Mouse (Mus musculus) spleen, adult 2 months (tissue): ENCODE data around the gene Hmga1.

Source experiments
- CTCF ChIP-seq: fragments of 200-500 bp; IDR thresholded peaks from 2 replicates; pipeline ENCODE4 v1.5.1; 2011; ENCODE audit warnings: mild to moderate bottlenecking, inconsistent platforms; ENCODE audit not compliant: insufficient read depth, insufficient read length, insufficient replicate concordance; ENCODE audit errors: extremely low read depth
- POLR2A ChIP-seq: fragments of 200-500 bp; IDR thresholded peaks from 2 replicates; pipeline ENCODE4 v1.6.1; 2011; ENCODE audit warnings: low read depth, low read length, inconsistent platforms

DNA sequence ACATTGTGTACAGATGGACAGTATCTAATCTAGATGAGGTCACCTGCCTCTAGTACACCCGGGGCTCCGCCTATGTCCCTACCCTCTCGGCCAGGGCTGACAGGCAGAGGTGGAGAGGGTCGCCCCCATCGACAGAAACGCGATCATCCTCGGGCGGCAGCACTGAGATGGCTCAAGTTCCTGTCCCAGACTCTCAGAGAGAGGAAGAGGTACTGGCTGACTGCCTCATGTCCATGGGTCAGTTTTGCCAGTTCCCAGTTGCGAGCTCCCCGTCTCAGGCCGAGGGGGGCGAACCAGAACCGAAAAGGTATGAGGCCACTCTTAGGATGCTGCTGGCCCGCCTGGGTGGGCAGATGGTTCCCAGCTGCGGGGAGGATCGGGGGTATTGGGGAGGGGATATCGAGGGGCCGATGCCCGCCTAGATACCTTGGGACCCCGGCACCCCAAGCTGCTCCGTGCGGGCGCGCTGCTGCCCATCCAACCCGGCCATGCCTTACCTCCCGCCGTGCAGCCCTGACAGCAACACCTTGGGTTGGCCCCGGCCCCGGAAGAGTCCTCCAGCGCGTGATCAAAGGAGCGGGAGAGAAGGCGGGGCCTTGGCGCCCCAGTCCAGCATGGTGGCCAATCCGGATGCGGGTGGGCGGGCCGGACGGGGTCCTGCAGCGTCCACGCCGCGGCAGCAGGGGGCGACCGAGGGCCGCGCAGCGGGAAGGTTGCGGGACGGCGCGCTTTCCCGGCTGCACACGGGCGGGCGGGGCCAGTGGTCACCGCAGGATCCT, 9.1 kb downstream of the Hmga1 start, which contains the start of gene AI413582:
- TF ChIP-seq CTCF = peak; percentile 92
- peak; percentile 56 for TF ChIP-seq POLR2A
